In the genomic region with DNA sequence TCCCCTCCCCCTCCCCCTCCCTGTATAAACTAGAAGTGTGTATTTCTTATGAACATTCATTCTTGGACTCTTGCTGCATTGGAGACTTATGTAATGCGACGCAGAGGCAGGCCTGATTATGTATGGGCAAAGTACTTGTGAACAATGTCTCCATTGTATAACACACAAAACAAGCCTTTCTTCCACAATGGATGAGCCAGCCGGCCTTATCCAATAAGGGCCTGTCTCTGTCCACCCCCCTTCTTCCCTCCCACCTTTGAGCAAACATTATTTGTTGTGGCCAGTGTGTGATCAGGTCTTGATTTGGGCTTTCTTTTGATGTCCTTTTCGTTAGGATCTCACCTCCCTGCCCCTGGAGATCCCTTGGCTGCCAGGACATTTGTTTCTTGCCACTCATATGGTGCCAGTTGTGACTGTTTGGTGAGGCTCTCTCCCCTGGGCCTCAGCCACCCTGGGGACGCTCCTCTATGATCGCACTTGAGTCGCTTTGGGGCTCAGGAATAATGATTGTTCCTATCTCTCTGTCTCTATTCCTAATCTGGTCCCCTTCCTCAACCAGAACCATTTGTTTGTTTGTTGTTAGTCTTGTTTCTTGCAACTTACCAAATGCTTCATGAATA, we compare ENCODE assay signal across 10 mouse cellular contexts. TPM values are rescaled to one million over a fixed set of nuclear protein-coding genes. Genes with fewer than 3 reads are reported as not detected.
A peak's percentile ranks its signal among the peaks of the same experiment; 100 is the strongest.
DNase-seq lines count a peak whose midpoint lies in the region; ATAC-seq lines count a peak whose summit lies in the region.
"Had no signal": no experiment of that assay in that cellular context is flagged by ENCODE, and none has a peak within 500 bp of the region (broad histone marks: within the 10 kb centered on the region; RNA-seq: fewer than 3 reads in every experiment).

No protein-coding gene starts in this region.

- DNase-seq in frontal cortex, postnatal 25 days (ENCODE audit: low spot score in 2 of 2): no peak
- DNase-seq in NIH3T3 (ENCODE audit: low read depth): peak; percentile 46
- peak; percentile 73 for DNase-seq in midbrain, embryonic 14.5 days
- DNase-seq in thymus, postnatal 14 days: no peak
- DNase-seq in natural killer cell, adult 2 months (ENCODE audit: low spot score in 2 of 2): no peak

- 13% methylated on average over 7 of the region's 7 CpGs for WGBS in forebrain, embryonic 16.5 days
- 9% methylated on average over 7 of the region's 7 CpGs for WGBS in midbrain, embryonic 14.5 days

- no peak overlapping the region for H3K4me3 ChIP-seq in forebrain, embryonic 16.5 days (replicated peaks; ENCODE audit: low read length)
- H3K4me3 ChIP-seq in midbrain, embryonic 14.5 days (replicated peaks; ENCODE audit: low read depth, low read length): no peak overlapping the region
- H3K4me3 ChIP-seq: limb, embryonic 13.5 days; stomach, embryonic 15.5 days had no signal

- peak; percentile 62; the same call in 1 of the 2 replicates for ATAC-seq in frontal cortex, adult (ENCODE audit: low TSS enrichment)
- ATAC-seq in forebrain, embryonic 16.5 days: peak; percentile 61
- ATAC-seq in midbrain, embryonic 14.5 days (ENCODE audit: low FRiP score, low TSS enrichment): 0 out of 2 replicates have a peak, but pooled peaks have one; percentile 34
- no peak for ATAC-seq in megakaryocyte, adult 5-6 weeks (ENCODE audit: poor library complexity, severe bottlenecking)

- no peaks in the 10 kb centered on the region for H3K36me3 ChIP-seq in forebrain, embryonic 16.5 days (ENCODE audit: control insufficient read depth, insufficient read depth)
- no peaks in the 10 kb centered on the region for H3K36me3 ChIP-seq in midbrain, embryonic 14.5 days (ENCODE audit: control insufficient read depth, insufficient read depth, low read length)

- H3K4me2 ChIP-seq in forebrain, embryonic 16.5 days (ENCODE audit: low read length): no peak overlapping the region
- H3K4me2 ChIP-seq in midbrain, embryonic 14.5 days (ENCODE audit: low read length): no peak overlapping the region
- H3K4me2 ChIP-seq: limb, embryonic 13.5 days; stomach, embryonic 15.5 days had no signal

- no peaks in the 10 kb centered on the region for H3K9me3 ChIP-seq in forebrain, embryonic 16.5 days (ENCODE audit: control insufficient read depth, low read length)
- no peaks in the 10 kb centered on the region for H3K9me3 ChIP-seq in midbrain, embryonic 14.5 days (ENCODE audit: control insufficient read depth, low read length)
- H3K9me3 ChIP-seq: limb, embryonic 13.5 days; stomach, embryonic 15.5 days had no signal

- H3K4me1 ChIP-seq in forebrain, embryonic 16.5 days (replicated peaks; ENCODE audit: control insufficient read depth, insufficient read depth, low read length): peaks cover 7% of the 10 kb centered on the region; the same call in 1 of the 2 replicates
- peaks cover 23% of the 10 kb centered on the region for H3K4me1 ChIP-seq in midbrain, embryonic 14.5 days (ENCODE audit: control insufficient read depth, insufficient read depth, low read length)

- H3K9ac ChIP-seq in forebrain, embryonic 16.5 days (replicated peaks; ENCODE audit: low read depth, low read length): no peak overlapping the region
- H3K9ac ChIP-seq in midbrain, embryonic 14.5 days (replicated peaks; ENCODE audit: low read length): no peak overlapping the region
- H3K9ac ChIP-seq: limb, embryonic 13.5 days; stomach, embryonic 15.5 days had no signal

- H3K27ac ChIP-seq in forebrain, embryonic 16.5 days (ENCODE audit: low read length): no peak overlapping the region
- H3K27ac ChIP-seq in midbrain, embryonic 14.5 days (replicated peaks; ENCODE audit: low read depth, low read length): peak overlapping the region; percentile 60; the same call in 1 of the 2 replicates
- H3K27ac ChIP-seq: limb, embryonic 13.5 days; stomach, embryonic 15.5 days had no signal

- no peaks in the 10 kb centered on the region for H3K27me3 ChIP-seq in forebrain, embryonic 16.5 days (replicated peaks; ENCODE audit: control insufficient read depth, insufficient read depth, low read length)
- no peaks in the 10 kb centered on the region for H3K27me3 ChIP-seq in midbrain, embryonic 14.5 days (ENCODE audit: control insufficient read depth, insufficient read depth, low read length)
- H3K27me3 ChIP-seq: limb, embryonic 13.5 days; stomach, embryonic 15.5 days had no signal

RNA-seq across cellular contexts. Expression of gene Tcf7l2, which starts 46.8 kb away (rescaled TPM):
- polyA plus RNA-seq in forebrain, embryonic 16.5 days (2015; fragmentation: Nextera tagmentation; extraction: Ambion mirVana): 26.5 and 58.7 TPM in 2 replicates
- 720 and 768 TPM in 2 replicates for polyA plus RNA-seq in midbrain, embryonic 14.5 days (2014; fragmentation: Nextera tagmentation; extraction: Ambion mirVana)
- 0.47 and 1.4 TPM in 2 replicates for total RNA-seq in megakaryocyte, adult 5-6 weeks (2015)
- total RNA-seq in megakaryocyte, adult 5-6 weeks (2017): 0.41 and 0.81 TPM in 2 replicates

Comparison
In these comparisons a context has a peak if more than half of its experiments do, and no peak if none do; other contexts are left out.
1. DNase-seq: peak in NIH3T3 (single experiment) and midbrain, embryonic 14.5 days (single experiment); none in frontal cortex, postnatal 25 days (0 of 2), thymus, postnatal 14 days (single experiment) and natural killer cell, adult 2 months (0 of 2).
2. RNA of gene Tcf7l2, which starts 46.8 kb away (polyA plus RNA-seq): 720 to 768 TPM in midbrain, embryonic 14.5 days; 26.5 to 58.7 TPM in forebrain, embryonic 16.5 days; every median in the first group is over 10 times any median in the second.